Mouse (Mus musculus) embryonic facial prominence, embryonic 11.5 days (tissue): ENCODE data around the gene Tamm41. TPM values are rescaled to one million over a fixed set of nuclear protein-coding genes. Genes with fewer than 3 reads are reported as not detected.

Source experiments
- ATAC-seq: fragments of 200-750 bp; cut with Nextera tagmentation; replicated peaks from 2 replicates; pipeline ENCODE4 v1.8.0; 2017; ENCODE audit warnings: low read depth; ENCODE audit not compliant: insufficient number of reproducible peaks, low FRiP score, low TSS enrichment
- DNase-seq: peaks from one replicate; pipeline ENCODE4 v3.0.0-alpha.2; 2015; ENCODE audit warnings: low spot score
- H3K27ac ChIP-seq: fragments of 300-500 bp; sonication (generic); replicated peaks from 2 replicates; pipeline ENCODE4 v1.5.1; 2014; ENCODE audit warnings: mild to moderate bottlenecking, low read depth, low read length, control low read depth
- H3K27me3 ChIP-seq: fragments of 300-500 bp; sonication (generic); 2 replicates; pipeline ENCODE4 v1.6.1; 2014; ENCODE audit warnings: mild to moderate bottlenecking, low read length, moderate library complexity, mixed read lengths; ENCODE audit not compliant: control insufficient read depth, insufficient read depth
- H3K36me3 ChIP-seq: fragments of 300-500 bp; sonication (generic); replicated peaks from 2 replicates; pipeline ENCODE4 v1.6.1; 2014; ENCODE audit warnings: low read depth, mild to moderate bottlenecking, low read length, moderate library complexity, mixed read lengths; ENCODE audit not compliant: control insufficient read depth, insufficient read depth
- H3K4me1 ChIP-seq: fragments of 300-500 bp; sonication (generic); 2 replicates; pipeline ENCODE4 v1.6.1; 2014; ENCODE audit warnings: low read length, mixed read lengths; ENCODE audit not compliant: control insufficient read depth, insufficient read depth
- H3K4me2 ChIP-seq: fragments of 300-500 bp; sonication (generic); 2 replicates; pipeline ENCODE4 v1.6.1; 2014; ENCODE audit warnings: low read depth, mild to moderate bottlenecking, control low read depth, low read length, moderate library complexity
- H3K4me3 ChIP-seq: fragments of 300-500 bp; sonication (generic); 2 replicates; pipeline ENCODE4 v1.5.1; 2014; ENCODE audit warnings: low read depth, low read length, control low read depth
- H3K9ac ChIP-seq: fragments of 300-500 bp; sonication (generic); replicated peaks from 2 replicates; pipeline ENCODE4 v1.6.1; 2014; ENCODE audit warnings: mild to moderate bottlenecking, control low read depth, low read length
- H3K9me3 ChIP-seq: fragments of 300-500 bp; sonication (generic); replicated peaks from 2 replicates; pipeline ENCODE4 v1.6.1; 2016; ENCODE audit warnings: mild to moderate bottlenecking, low read length, inconsistent platforms, mixed read lengths; ENCODE audit not compliant: control insufficient read depth
- WGBS: fragments of 180-500 bp; shearing (Covaris S2); extraction: QIAGEN DNeasy Blood & Tissue Kit; methylation state at CpG from one replicate; pipeline ENCODE4 v1.1.7; 2014; 5-methylcytosine and 5-hydroxymethylcytosine counted together
- polyA plus RNA-seq: library from polyadenylated mRNA; unstranded; fragments of >200 nt; fragmentation: Nextera tagmentation; extraction: Ambion mirVana; gene quantifications from 2 replicates; pipeline ENCODE4 v1.2.1, GENCODE M21; 2014

Tamm41 gene
- polyA plus RNA-seq, 1 experiment from 2014 or later: 81.7 TPM

DNA sequence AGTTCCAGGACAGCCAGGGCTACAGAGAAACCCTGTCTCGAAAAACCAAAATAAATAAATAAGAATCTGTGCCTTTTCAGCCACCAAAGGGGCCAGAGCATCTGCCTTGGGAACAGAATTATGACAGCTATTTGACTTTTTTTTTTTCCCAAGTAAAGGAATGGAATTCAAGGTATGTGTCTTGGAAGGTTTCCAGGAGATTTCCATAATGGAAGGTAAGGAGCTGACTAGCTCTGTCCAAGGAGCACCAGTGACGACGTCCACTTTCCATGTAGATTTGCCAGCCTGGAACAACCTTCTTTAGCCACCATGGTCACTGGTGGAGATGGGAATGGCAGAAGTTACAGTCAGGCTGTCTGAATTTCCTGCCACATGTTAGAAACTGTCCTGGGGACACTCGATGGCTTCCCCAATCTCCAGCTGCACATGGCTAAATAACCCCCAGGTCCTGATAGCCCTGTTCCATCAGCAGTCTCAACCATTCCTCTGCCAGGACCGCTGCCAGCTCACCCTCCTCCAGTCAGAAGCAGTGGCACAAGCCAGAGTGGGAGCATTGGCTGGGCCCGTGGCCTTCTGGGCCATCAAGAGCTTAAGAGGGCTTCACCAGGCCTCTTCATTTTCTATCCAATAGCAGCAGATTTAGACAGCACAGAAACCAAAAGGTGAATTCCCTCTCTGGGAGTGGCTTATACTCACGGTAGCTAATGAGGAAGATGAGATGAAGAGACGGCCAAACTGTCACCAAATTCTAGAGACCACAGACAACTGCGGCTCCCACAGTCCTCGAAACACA is 76.2 kb downstream of the Tamm41 start:
- Histone ChIP-seq H3K27me3 (no peaks in the 10 kb centered on the region), H3K27ac (no peak overlapping the region), H3K4me3 (no peak overlapping the region), H3K9ac (no peak overlapping the region), H3K9me3 (no peaks in the 10 kb centered on the region), H3K36me3 (no peaks in the 10 kb centered on the region), H3K4me1 (no peaks in the 10 kb centered on the region), H3K4me2 (no peak overlapping the region)
- WGBS: 83% methylated on average over 10 of the region's 10 CpGs
- DNase-seq (no peak), ATAC-seq (no peak)

- DNase-seq: no peak
- H3K4me3 ChIP-seq: no peak overlapping the region
- no peaks in the 10 kb centered on the region for H3K36me3 ChIP-seq
- 89% methylated on average over 6 of the region's 6 CpGs for WGBS
- H3K9ac ChIP-seq: no peak overlapping the region
- no peaks in the 10 kb centered on the region for H3K27me3 ChIP-seq
- H3K9me3 ChIP-seq: no peaks in the 10 kb centered on the region
- H3K27ac ChIP-seq: no peak overlapping the region
- no peak overlapping the region for H3K4me2 ChIP-seq
- H3K4me1 ChIP-seq: no peaks in the 10 kb centered on the region
- ATAC-seq: no peak
Measured at GRCm38 (mm10) chr6:114959012-114959398, 78.7 kb downstream of the Tamm41 start.

GRCm38 (mm10) chr6:114958249-114959011 is 79.2 kb downstream of the Tamm41 start:
- Histone ChIP-seq H3K9me3 (no peaks in the 10 kb centered on the region), H3K27me3 (no peaks in the 10 kb centered on the region), H3K9ac (no peak overlapping the region), H3K4me2 (no peak overlapping the region), H3K4me3 (no peak overlapping the region), H3K27ac (no peak overlapping the region), H3K36me3 (no peaks in the 10 kb centered on the region), H3K4me1 (no peaks in the 10 kb centered on the region)
- ATAC-seq (no peak), DNase-seq (no peak)
- WGBS: 80% methylated on average over 10 of the region's 10 CpGs

DNA sequence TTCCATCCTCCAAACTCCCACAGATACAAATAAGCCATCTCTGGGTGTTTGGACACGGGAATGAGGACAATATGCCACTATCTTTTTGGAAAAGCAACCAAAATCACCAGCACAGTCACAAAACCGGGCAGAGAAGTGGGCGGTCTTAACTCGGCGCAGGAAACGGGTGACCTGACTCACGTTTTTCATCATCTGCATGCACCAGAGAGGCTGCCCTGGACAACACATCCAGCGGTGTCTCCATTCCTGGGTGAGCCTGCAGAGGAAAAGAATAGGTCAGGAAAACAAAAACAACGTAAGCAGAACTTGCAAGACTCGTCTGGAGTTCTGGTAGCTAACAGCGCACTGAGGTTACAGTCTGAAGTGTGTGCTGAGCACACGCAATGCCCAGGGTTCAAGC is 79.9 kb downstream of the Tamm41 start:
- ATAC-seq (no peak), DNase-seq (no peak)
- 78% methylated on average over 12 of the region's 12 CpGs for WGBS
- Histone ChIP-seq H3K36me3 (no peaks in the 10 kb centered on the region), H3K4me2 (no peak overlapping the region), H3K4me3 (no peak overlapping the region), H3K27ac (no peak overlapping the region), H3K9ac (no peak overlapping the region), H3K27me3 (no peaks in the 10 kb centered on the region), H3K4me1 (no peaks in the 10 kb centered on the region), H3K9me3 (no peaks in the 10 kb centered on the region)

DNA sequence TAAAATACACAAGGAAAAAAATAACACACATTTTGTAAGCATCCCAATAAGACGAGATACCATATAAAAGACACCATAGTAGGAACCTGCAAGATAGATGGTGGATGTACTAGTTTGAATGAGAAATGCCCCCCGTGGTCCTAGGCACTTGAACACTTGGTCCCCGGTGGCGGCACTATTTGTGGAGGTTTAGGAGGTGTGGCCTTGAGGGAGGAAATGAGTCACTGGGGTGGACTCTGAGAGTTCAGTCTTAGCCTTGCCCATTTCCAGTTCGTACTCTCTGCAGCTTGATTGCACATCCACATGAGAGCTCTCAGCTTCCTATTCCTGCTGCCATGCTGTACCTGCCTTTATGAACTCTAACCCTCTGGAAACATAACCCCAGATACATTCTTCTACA is 83.2 kb downstream of the Tamm41 start:
- no peak overlapping the region for H3K9ac ChIP-seq
- H3K4me2 ChIP-seq: no peak overlapping the region
- H3K9me3 ChIP-seq: no peaks in the 10 kb centered on the region
- H3K4me1 ChIP-seq: no peaks in the 10 kb centered on the region
- H3K36me3 ChIP-seq: no peaks in the 10 kb centered on the region
- 78% methylated on average over 5 of the region's 5 CpGs for WGBS
- ATAC-seq (no peak), DNase-seq (no peak)
- no peak overlapping the region for H3K27ac ChIP-seq
- no peaks in the 10 kb centered on the region for H3K27me3 ChIP-seq
- H3K4me3 ChIP-seq: no peak overlapping the region

Other genes starting within 250 kb of the Tamm41 start
- gene Vgll4, start 67.9 kb downstream of the Tamm41 start, polyA plus RNA-seq: 58.9 and 68.2 TPM in 2 replicates
- 2.8 and 3.4 TPM in 2 replicates for gene Syn2, start 97.0 kb upstream of the Tamm41 start, polyA plus RNA-seq
- gene Gm17482, start 189.5 kb upstream of the Tamm41 start, polyA plus RNA-seq: not detected in 2 replicates
- gene Timp4, start 214.3 kb upstream of the Tamm41 start, polyA plus RNA-seq: 0.27 and 0.50 TPM in 2 replicates